Mouse (Mus musculus) forebrain, embryonic 10.5 days (tissue): ENCODE measurements around the gene Csnk1e. TPM values are rescaled to one million over a fixed set of nuclear protein-coding genes. Genes with fewer than 3 reads are reported as not detected.

Experiments used
- DNase-seq: peaks from one replicate; pipeline ENCODE4 v3.0.0-alpha.2; 2017; ENCODE audit warnings: low spot score; ENCODE audit errors: extremely low spot score
- H3K27ac ChIP-seq: fragments of 300-500 bp; sonication (generic); 2 replicates; pipeline ENCODE4 v1.5.1; 2016; ENCODE audit warnings: mild to moderate bottlenecking
- H3K27me3 ChIP-seq: fragments of 300-500 bp; sonication (generic); 2 replicates; pipeline ENCODE4 v1.6.1; 2016; ENCODE audit warnings: mild to moderate bottlenecking; ENCODE audit not compliant: poor library complexity, severe bottlenecking
- H3K36me3 ChIP-seq: fragments of 300-500 bp; sonication (generic); replicated peaks from 2 replicates; pipeline ENCODE4 v1.6.1; 2016; ENCODE audit warnings: mild to moderate bottlenecking, moderate library complexity
- H3K4me1 ChIP-seq: fragments of 300-500 bp; sonication (generic); 2 replicates; pipeline ENCODE4 v1.6.1; 2016
- H3K4me3 ChIP-seq: fragments of 300-500 bp; sonication (generic); 2 replicates; pipeline ENCODE4 v1.5.1; 2016; ENCODE audit warnings: mild to moderate bottlenecking, moderate library complexity
- H3K9me3 ChIP-seq: fragments of 300-500 bp; sonication (generic); 2 replicates; pipeline ENCODE4 v1.6.1; 2016; ENCODE audit warnings: mild to moderate bottlenecking, moderate library complexity
- WGBS: fragments of 180-500 bp; shearing (Covaris S2); methylation state at CpG from one replicate; pipeline ENCODE4 v1.1.7; 2016; 5-methylcytosine and 5-hydroxymethylcytosine counted together
- polyA plus RNA-seq: library from polyadenylated mRNA; unstranded; fragments of >200 nt; fragmentation: Nextera tagmentation; extraction: Ambion mirVana; gene quantifications from 2 replicates; pipeline ENCODE4 v1.2.1, GENCODE M21; 2016

Csnk1e gene
- polyA plus RNA-seq, 1 experiment from 2014 or later = 123 TPM

GRCm38 (mm10) chr15:79413802-79414201 lies 41.6 kb downstream of the Csnk1e start:
- WGBS = 88% methylated on average over 8 of the region's 8 CpGs
- Histone ChIP-seq H3K9me3 (no peaks in the 10 kb centered on the region), H3K36me3 (peaks cover 30% of the 10 kb centered on the region), H3K27me3 (no peaks in the 10 kb centered on the region), H3K27ac (no peak overlapping the region), H3K4me1 (peaks cover 8% of the 10 kb centered on the region; the same call in 1 of the 2 replicates), H3K4me3 (no peak overlapping the region)
- DNase-seq = no peak

DNA sequence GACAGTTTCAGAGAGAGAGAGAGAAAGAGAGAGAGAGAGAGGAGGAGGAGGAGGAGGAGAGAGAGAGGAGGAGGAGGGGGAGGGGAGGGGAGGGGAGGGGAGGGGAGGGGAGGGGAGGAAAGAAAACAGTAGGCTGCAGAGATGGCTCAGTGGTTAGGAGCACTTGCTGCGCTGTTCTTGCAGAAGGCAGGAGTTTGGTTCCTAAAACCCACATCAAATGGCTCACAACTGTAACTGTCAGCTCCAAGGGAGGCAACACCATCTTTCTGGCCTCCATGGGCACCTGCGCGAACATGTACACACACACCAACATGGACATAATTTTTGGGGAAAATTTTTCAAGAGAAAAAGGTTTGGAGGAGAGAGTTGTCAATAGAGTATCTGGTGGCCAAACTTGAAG lies 42.2 kb downstream of the Csnk1e start:
- no peak for DNase-seq
- no peak overlapping the region for H3K4me3 ChIP-seq
- peaks cover 8% of the 10 kb centered on the region; the same call in 1 of the 2 replicates for H3K4me1 ChIP-seq
- H3K27ac ChIP-seq = no peak overlapping the region
- WGBS = 96% methylated on average over 3 of the region's 3 CpGs
- H3K9me3 ChIP-seq = no peaks in the 10 kb centered on the region
- peaks cover 24% of the 10 kb centered on the region for H3K36me3 ChIP-seq
- H3K27me3 ChIP-seq = no peaks in the 10 kb centered on the region

GRCm38 (mm10) chr15:79411363-79412065 lies 43.9 kb downstream of the Csnk1e start:
- H3K27ac ChIP-seq = no peak overlapping the region
- H3K4me1 ChIP-seq = peaks cover 8% of the 10 kb centered on the region; the same call in 1 of the 2 replicates
- no peaks in the 10 kb centered on the region for H3K27me3 ChIP-seq
- no peak for DNase-seq
- H3K4me3 ChIP-seq = no peak overlapping the region
- H3K36me3 ChIP-seq = peaks cover 8% of the 10 kb centered on the region
- WGBS = 57% methylated on average over 10 of the region's 10 CpGs
- H3K9me3 ChIP-seq = no peaks in the 10 kb centered on the region

DNA sequence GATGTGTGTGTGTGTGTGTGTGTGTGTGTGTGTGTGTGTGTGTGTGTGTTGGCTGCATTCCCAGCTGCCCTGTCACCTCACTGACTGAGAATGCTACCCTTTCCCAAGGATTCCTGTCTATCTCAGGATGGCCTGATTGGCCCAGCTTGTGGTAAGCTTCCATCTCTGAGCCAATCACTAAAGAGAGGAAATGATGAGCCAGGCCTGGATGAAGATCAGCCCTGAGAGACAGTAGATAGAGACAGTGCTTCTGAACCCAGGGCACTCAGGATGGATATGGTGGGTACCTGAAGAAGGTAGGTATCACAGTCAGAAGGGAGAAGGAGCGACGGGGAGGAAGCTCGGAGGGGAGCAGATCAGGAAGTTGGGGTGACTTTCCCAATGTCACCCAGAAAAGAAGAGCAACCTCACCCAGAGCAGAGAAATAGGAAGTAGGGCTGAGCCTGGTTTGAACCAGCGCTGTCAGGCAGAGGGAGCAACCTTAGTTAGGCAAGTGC lies 46.2 kb downstream of the Csnk1e start:
- H3K9me3 ChIP-seq = no peaks in the 10 kb centered on the region
- H3K27me3 ChIP-seq = peaks cover 12% of the 10 kb centered on the region
- WGBS = 90% methylated on average over 4 of the region's 4 CpGs
- H3K4me3 ChIP-seq = no peak overlapping the region
- no peak overlapping the region for H3K27ac ChIP-seq
- peaks cover 2% of the 10 kb centered on the region; the same call in 1 of the 2 replicates for H3K36me3 ChIP-seq
- peaks cover 11% of the 10 kb centered on the region for H3K4me1 ChIP-seq
- no peak for DNase-seq

GRCm38 (mm10) chr15:79406564-79406963 lies 48.8 kb downstream of the Csnk1e start:
- Histone ChIP-seq H3K36me3 (no peaks in the 10 kb centered on the region), H3K4me1 (peaks cover 27% of the 10 kb centered on the region), H3K27ac (no peak overlapping the region), H3K4me3 (no peak overlapping the region), H3K9me3 (no peaks in the 10 kb centered on the region), H3K27me3 (peaks cover 17% of the 10 kb centered on the region)
- 85% methylated on average over 4 of the region's 4 CpGs for WGBS
- DNase-seq = no peak

- peaks cover 17% of the 10 kb centered on the region for H3K27me3 ChIP-seq
- 0 out of 2 replicates have a peak overlapping the region, but pooled peaks have one; percentile 98 for H3K4me3 ChIP-seq
- peaks cover 50% of the 10 kb centered on the region for H3K4me1 ChIP-seq
- DNase-seq = no peak
- no peaks in the 10 kb centered on the region for H3K9me3 ChIP-seq
- 67% methylated on average over 1 of the region's 1 CpGs for WGBS
- H3K36me3 ChIP-seq = no peaks in the 10 kb centered on the region
- no peak overlapping the region for H3K27ac ChIP-seq
Observed at GRCm38 (mm10) chr15:79404277-79404676, 51.1 kb downstream of the Csnk1e start.

DNA sequence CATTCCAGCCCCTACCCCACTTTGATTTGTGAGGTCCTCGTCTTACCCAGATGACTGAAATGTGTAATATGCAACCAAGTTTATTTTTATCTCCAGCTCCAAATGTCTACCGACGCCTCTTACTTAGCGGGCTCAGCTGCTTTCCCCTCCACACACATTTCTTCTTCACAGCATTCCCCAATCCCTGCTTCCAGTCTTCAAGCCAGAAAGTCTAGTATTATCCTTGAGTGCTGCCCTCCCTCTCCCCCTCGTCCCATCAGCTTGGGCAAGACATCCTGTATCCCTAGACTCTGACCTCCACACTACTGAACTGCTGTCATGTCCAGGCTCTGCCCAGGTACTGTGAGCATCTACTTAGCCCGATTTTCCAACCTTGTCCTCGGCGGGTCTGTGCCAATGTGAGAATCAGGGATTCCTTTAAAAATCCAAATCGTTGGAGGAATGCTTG lies 51.6 kb downstream of the Csnk1e start:
- Histone ChIP-seq H3K4me3 (peak overlapping the region; percentile 98), H3K9me3 (no peaks in the 10 kb centered on the region), H3K27ac (peak overlapping the region; percentile 94), H3K36me3 (no peaks in the 10 kb centered on the region), H3K4me1 (peaks cover 51% of the 10 kb centered on the region), H3K27me3 (peaks cover 17% of the 10 kb centered on the region)
- WGBS = 16% methylated on average over 9 of the region's 9 CpGs
- no peak for DNase-seq

DNA sequence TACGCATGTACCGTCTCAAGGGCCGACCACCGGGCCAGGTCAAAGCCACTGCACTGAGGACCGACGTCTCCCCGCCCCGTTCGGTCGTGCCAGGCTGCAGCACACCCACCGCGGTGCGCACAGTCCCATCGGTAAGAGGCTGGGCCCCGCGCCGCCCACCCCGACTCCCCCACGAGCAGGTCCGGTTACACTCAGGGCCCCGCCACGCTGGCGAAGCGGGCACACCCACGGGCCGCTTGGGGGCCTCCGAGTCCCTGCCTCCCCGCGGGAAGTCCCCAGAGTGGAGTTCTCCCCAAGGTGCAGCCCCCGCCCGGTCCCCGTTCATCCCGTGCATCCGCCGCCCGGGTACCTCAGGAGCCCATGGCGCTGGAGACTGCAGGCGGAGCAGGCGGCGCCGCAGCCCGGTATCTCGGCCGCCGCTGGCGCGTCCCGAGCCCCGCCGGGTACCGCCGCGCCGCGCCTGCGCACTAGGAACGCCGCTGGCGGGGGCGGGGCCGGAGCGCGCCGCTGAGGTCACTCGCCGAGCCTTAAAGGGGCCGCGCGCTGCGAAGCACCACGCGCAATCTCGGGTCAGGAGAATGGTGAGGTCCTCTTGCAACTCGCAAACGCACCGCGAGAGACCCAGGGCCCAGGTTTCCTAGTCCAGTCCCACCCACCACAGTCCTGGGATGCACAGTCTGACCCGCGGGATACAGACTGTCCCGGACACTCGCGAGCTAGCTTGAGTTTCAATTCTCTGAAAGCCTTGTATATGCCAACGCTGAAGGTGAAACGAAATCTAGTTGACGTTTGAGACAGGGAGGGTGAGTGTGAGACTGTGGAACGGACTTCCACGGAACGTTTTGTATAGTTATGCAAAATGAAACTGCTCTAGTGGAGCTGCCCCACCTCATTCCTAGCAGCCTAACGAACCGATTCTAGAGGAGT lies 52.3 kb downstream of the Csnk1e start, which contains the start of gene Tmem184b:
Tmem184b (minus strand) TSS at position 734 of the 927 bp plus-strand sequence.
- H3K27ac ChIP-seq = peak within 1 kb of the TSS; percentile 94
- H3K4me1 ChIP-seq = peaks cover 51% of the 10 kb centered on the region
- peak within 1 kb of the TSS; percentile 98 for H3K4me3 ChIP-seq
- WGBS = under 1% methylated on average over 90 of the region's 90 CpGs
- H3K9me3 ChIP-seq = no peaks in the 10 kb centered on the region
- peak; percentile 81 for DNase-seq
- peaks cover 17% of the 10 kb centered on the region for H3K27me3 ChIP-seq
- H3K36me3 ChIP-seq = peaks cover 4% of the 10 kb centered on the region

- peak overlapping the region; percentile 98 for H3K4me3 ChIP-seq
- peak overlapping the region; percentile 94 for H3K27ac ChIP-seq
- peaks cover 51% of the 10 kb centered on the region for H3K4me1 ChIP-seq
- 28% methylated on average over 5 of the region's 5 CpGs for WGBS
- DNase-seq = no peak
- peaks cover 10% of the 10 kb centered on the region for H3K36me3 ChIP-seq
- peaks cover 17% of the 10 kb centered on the region for H3K27me3 ChIP-seq
- no peaks in the 10 kb centered on the region for H3K9me3 ChIP-seq
Observed at GRCm38 (mm10) chr15:79402176-79402575, 53.2 kb downstream of the Csnk1e start.

DNA sequence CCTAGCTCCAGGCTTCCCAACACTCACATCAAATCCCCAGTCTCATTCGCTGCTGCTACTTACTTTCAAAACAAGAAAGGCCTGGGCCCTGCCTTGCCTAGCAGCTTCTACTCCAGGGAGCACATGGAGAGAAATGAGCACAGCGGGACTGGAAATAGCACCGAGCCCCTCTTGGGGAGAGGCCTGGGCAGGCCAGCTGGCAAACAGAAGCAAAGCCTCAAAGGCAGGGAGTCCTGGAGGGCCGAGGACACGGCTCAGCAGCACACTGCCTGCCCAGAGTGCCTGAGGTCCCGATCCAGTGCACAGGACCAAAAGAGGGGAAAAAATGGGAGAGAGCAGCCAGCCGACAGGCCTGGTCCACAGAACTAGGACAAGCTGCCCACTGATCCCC lies 54.4 kb downstream of the Csnk1e start:
- H3K4me3 ChIP-seq = peak overlapping the region; percentile 25; the same call in 1 of the 2 replicates
- H3K36me3 ChIP-seq = peaks cover 21% of the 10 kb centered on the region
- peak overlapping the region; percentile 17; the same call in 1 of the 2 replicates for H3K27ac ChIP-seq
- WGBS = 67% methylated on average over 7 of the region's 7 CpGs
- DNase-seq = no peak
- H3K27me3 ChIP-seq = peaks cover 17% of the 10 kb centered on the region
- H3K4me1 ChIP-seq = peaks cover 51% of the 10 kb centered on the region
- H3K9me3 ChIP-seq = no peaks in the 10 kb centered on the region

GRCm38 (mm10) chr15:79400134-79400974 lies 55.0 kb downstream of the Csnk1e start:
- Histone ChIP-seq H3K27ac (peak overlapping the region; percentile 31; the same call in 1 of the 2 replicates), H3K36me3 (peaks cover 24% of the 10 kb centered on the region), H3K27me3 (peaks cover 15% of the 10 kb centered on the region), H3K4me3 (0 out of 2 replicates have a peak overlapping the region, but pooled peaks have one; percentile 25), H3K4me1 (peaks cover 53% of the 10 kb centered on the region), H3K9me3 (no peaks in the 10 kb centered on the region)
- WGBS = 67% methylated on average over 6 of the region's 6 CpGs
- no peak for DNase-seq
